Mouse (Mus musculus) lung, embryonic 16.5 days (tissue): ENCODE data around the gene Zscan29. TPM values are rescaled to one million over a fixed set of nuclear protein-coding genes. Genes with fewer than 3 reads are reported as not detected.

Experiments used
- ATAC-seq: fragments of 200-750 bp; cut with Nextera tagmentation; 2 replicates; pipeline ENCODE4 v1.8.0; 2017; ENCODE audit warnings: low read depth, mild to moderate bottlenecking, moderate library complexity
- H3K27ac ChIP-seq: fragments of 300-500 bp; sonication (generic); 2 replicates; pipeline ENCODE4 v1.5.1; 2014; ENCODE audit warnings: mild to moderate bottlenecking, control low read depth, low read length
- H3K27me3 ChIP-seq: fragments of 300-500 bp; sonication (generic); 2 replicates; pipeline ENCODE4 v1.6.1; 2014; ENCODE audit warnings: low read depth, low read length, mixed read lengths; ENCODE audit not compliant: control insufficient read depth, insufficient read depth
- H3K36me3 ChIP-seq: fragments of 300-500 bp; sonication (generic); 2 replicates; pipeline ENCODE4 v1.6.1; 2014; ENCODE audit warnings: low read length; ENCODE audit not compliant: control insufficient read depth, insufficient read depth
- H3K4me1 ChIP-seq: fragments of 300-500 bp; sonication (generic); replicated peaks from 2 replicates; pipeline ENCODE4 v1.6.1; 2014; ENCODE audit warnings: low read length, mixed read lengths; ENCODE audit not compliant: control insufficient read depth, insufficient read depth
- H3K4me2 ChIP-seq: fragments of 300-500 bp; sonication (generic); 2 replicates; pipeline ENCODE4 v1.6.1; 2014; ENCODE audit warnings: low read depth, low read length, control low read depth
- H3K4me3 ChIP-seq: fragments of 300-500 bp; sonication (generic); 2 replicates; pipeline ENCODE4 v1.5.1; 2014; ENCODE audit warnings: mild to moderate bottlenecking, low read length, control low read depth
- H3K9ac ChIP-seq: fragments of 300-500 bp; sonication (generic); 2 replicates; pipeline ENCODE4 v1.6.1; 2014; ENCODE audit warnings: low read length, control low read depth
- H3K9me3 ChIP-seq: fragments of 300-500 bp; sonication (generic); 2 replicates; pipeline ENCODE4 v1.6.1; 2016; ENCODE audit warnings: low read length; ENCODE audit not compliant: control insufficient read depth
- WGBS: fragments of 180-500 bp; shearing (Covaris S2); extraction: QIAGEN DNeasy Blood & Tissue Kit; methylation state at CpG from one replicate; pipeline ENCODE4 v1.1.7; 2014; 5-methylcytosine and 5-hydroxymethylcytosine counted together
- polyA plus RNA-seq: library from polyadenylated mRNA; unstranded; fragments of >200 nt; fragmentation: Nextera tagmentation; extraction: Ambion mirVana; gene quantifications from 2 replicates; pipeline ENCODE4 v1.2.1, GENCODE M21; 2015

The Zscan29 gene
- polyA plus RNA-seq, 1 experiment from 2014 or later = 9.8 TPM

DNA sequence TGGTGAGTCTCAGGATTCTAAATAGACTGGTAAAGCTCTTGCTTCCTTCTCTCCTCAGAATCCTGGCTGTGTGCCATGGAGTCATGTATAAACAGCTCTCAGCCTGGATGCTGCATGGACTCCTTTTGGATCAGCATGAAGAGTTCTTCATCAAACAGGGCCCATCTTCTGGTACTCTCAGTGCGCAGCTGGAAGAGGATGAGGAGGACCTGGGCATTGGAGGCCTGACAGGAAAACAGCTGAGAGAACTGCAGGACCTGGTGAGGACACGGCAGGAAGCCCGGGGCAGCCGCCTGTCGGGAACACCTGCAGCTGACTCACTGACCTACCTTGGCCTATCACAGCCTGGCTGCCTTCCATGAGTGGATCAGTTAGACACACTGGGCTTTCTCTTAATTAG, 12.5 kb upstream of the Zscan29 start:
- no peak overlapping the region for H3K27ac ChIP-seq
- WGBS = 87% methylated on average over 5 of the region's 5 CpGs
- no peak for ATAC-seq
- H3K4me2 ChIP-seq = no peak overlapping the region
- H3K4me3 ChIP-seq = no peak overlapping the region
- H3K4me1 ChIP-seq = no peaks in the 10 kb centered on the region
- no peaks in the 10 kb centered on the region for H3K9me3 ChIP-seq
- H3K9ac ChIP-seq = no peak overlapping the region
- H3K36me3 ChIP-seq = peaks cover 23% of the 10 kb centered on the region
- H3K27me3 ChIP-seq = no peaks in the 10 kb centered on the region

DNA sequence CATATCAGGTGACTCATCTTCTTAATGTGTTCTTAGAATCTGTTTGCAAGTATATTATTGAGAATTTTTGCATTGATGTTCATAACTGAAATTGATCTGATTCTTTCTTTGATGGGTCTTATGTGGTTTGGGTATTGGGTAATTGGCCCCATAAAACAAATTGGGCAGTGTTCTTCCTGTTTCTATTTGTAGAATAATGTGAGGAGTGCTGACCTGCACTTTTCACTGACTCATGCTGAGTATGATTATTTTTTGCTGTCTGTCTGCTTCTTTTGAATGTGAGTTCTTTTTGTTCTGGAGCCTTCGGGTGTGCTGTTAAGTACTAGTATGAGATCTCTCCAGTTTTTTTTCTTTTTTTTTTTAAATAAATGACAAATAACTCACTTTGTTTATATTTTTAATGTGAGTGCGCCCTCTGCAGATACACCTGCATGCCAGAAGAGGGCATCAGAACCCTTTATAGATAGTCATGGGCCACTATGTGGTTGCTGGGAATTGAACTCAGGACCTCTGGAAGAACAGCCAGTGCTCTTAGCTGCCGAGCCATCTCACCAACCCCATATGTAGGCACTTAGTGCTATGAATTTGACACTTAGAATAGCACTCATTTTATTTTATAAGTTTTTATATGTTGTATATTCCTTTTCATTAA, 8.0 kb upstream of the Zscan29 start:
- Histone ChIP-seq H3K4me1 (no peaks in the 10 kb centered on the region), H3K9me3 (no peaks in the 10 kb centered on the region), H3K9ac (no peak overlapping the region), H3K4me3 (no peak overlapping the region), H3K4me2 (no peak overlapping the region), H3K27me3 (no peaks in the 10 kb centered on the region), H3K36me3 (peaks cover 35% of the 10 kb centered on the region), H3K27ac (no peak overlapping the region)
- ATAC-seq = no peak
- WGBS = 88% methylated on average over 3 of the region's 3 CpGs

DNA sequence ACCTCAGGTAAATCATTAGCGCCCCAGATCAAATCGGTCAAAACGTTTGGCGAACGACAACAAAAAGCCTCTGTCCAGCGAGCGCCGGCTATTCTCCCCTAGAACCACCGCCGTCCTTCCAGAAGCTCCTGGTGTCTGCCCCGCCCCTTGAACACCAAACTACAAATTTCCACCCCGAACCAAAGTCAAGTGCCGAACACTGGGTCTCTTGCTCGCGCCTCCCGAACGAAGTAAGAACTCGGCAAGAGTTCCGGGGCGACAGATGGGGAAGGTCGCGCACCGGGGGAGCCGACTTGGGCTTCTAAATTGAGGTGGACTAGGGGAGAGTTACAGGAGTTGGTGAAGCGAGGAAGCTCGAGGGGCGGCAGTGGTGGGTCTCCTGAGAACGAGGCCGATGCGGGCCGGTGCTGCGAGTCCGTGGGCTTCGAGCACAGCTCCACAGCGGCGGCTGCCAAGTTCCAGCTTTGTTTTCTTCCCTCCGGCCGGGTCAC, 399 bp downstream of the Zscan29 start, which contains the start of gene Tubgcp4:
Gene Tubgcp4 (plus strand): TSS at position 174 of the 491 bp plus-strand sequence.
- Histone ChIP-seq H3K4me2 (peak within 1 kb of the TSS; percentile 66), H3K9ac (peak within 1 kb of the TSS; percentile 91), H3K27me3 (no peaks in the 10 kb centered on the region), H3K9me3 (no peaks in the 10 kb centered on the region), H3K4me1 (peaks cover 14% of the 10 kb centered on the region), H3K27ac (peak within 1 kb of the TSS; percentile 92), H3K36me3 (peaks cover 11% of the 10 kb centered on the region), H3K4me3 (peak within 1 kb of the TSS; percentile 92)
- WGBS = 0% methylated on average over 38 of the region's 38 CpGs
- peak; percentile 59 for ATAC-seq

DNA sequence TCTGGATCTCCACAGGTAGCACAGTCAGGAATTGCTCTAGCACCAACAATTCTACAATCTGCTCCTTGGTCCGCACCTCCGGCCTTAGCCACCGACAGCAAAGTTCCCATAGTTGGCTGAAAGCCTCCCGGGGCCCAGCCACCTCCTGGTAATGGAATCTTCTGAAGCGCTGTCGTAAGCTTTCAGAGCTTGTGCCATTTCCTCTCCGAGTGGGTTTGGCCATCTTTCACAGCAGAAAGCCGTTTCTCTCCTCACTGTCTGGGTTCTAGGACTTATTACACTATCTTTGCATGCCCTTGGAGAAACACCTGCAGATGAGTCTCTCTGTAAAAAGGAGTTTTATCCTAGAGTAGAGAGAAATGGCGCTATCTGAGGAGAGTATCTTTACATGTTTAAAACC, 1.0 kb downstream of the Zscan29 start:
- Histone ChIP-seq H3K4me2 (peak overlapping the region; percentile 66), H3K27ac (no peak overlapping the region), H3K36me3 (peaks cover 11% of the 10 kb centered on the region), H3K27me3 (no peaks in the 10 kb centered on the region), H3K9ac (peak overlapping the region; percentile 91), H3K9me3 (no peaks in the 10 kb centered on the region), H3K4me3 (peak overlapping the region; percentile 92), H3K4me1 (peaks cover 14% of the 10 kb centered on the region)
- no peak for ATAC-seq
- 4% methylated on average over 9 of the region's 9 CpGs for WGBS

DNA sequence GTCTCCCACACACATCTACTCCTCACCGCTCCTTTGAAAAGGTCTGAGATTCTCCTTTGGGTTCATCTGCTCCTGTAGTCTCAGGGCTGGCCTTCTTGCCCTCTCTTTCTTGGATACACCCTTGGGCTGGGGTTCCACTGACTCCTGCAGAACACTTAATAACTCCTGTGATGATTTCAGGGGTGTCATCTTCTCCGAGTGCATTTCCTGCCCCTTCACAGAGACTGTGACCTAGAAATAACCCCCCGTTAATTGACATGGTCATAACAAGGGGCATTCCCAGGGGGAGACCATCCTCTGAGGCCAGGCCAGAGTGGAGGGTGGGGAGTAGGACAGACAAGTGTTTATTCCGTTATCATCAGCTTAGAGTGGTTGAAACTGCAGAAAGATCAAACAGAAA, 1.8 kb downstream of the Zscan29 start:
- Histone ChIP-seq H3K9ac (peak overlapping the region; percentile 91), H3K4me3 (peak overlapping the region; percentile 92)

DNA sequence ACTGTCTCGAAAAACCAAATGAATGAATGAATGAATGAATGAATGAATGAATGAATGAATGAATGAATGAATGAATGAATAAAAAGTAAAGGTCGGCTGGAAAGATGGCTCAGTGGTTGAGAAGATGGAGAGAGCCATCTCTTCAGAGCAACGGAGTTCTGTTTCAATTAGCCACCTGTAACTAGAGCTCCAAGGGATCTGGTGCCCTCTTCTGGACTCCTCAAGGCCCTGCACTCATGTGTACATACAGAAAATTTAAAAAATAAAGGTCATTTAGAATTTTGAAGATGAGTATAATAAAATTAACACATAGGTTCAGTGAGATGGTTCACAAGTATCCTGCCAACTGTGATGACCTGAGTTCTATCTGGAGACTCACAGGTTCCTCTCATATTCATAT, 17.8 kb downstream of the Zscan29 start:
- Histone ChIP-seq H3K4me1 (no peaks in the 10 kb centered on the region), H3K9ac (no peak overlapping the region), H3K9me3 (no peaks in the 10 kb centered on the region), H3K27me3 (no peaks in the 10 kb centered on the region), H3K4me3 (no peak overlapping the region), H3K36me3 (peaks cover 11% of the 10 kb centered on the region; the same call in 1 of the 2 replicates), H3K4me2 (no peak overlapping the region), H3K27ac (no peak overlapping the region)
- no peak for ATAC-seq
- WGBS = 85% methylated on average over 3 of the region's 3 CpGs

More for the DNA sequence above, 1.8 kb downstream of the Zscan29 start:
- H3K27ac ChIP-seq = no peak overlapping the region
- peaks cover 14% of the 10 kb centered on the region for H3K36me3 ChIP-seq
- H3K4me1 ChIP-seq = peaks cover 14% of the 10 kb centered on the region
- ATAC-seq = no peak
- H3K27me3 ChIP-seq = no peaks in the 10 kb centered on the region
- peak overlapping the region; percentile 66 for H3K4me2 ChIP-seq
- WGBS = 34% methylated on average over 4 of the region's 4 CpGs
- H3K9me3 ChIP-seq = no peaks in the 10 kb centered on the region

DNA sequence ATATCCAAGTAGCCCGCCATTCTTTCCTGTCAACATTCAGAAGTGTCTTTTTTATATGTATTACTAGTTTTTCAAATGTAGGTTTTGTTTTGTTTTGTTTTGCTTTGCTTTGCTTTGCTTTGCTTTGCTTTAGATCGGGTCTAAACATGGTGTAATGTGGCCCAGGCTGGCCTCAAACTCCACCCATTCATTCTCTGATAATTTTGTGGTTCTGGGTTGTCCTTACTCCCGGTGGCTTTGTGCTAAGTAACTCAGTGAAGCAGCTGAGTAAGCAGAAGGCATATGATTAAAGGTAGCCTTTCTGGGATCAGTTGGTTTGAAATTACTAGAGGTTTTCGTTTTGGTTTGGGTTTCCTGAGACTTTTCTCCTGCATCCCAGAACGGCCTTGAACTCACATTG, 21.2 kb downstream of the Zscan29 start:
- ATAC-seq = no peak
- no peak overlapping the region for H3K27ac ChIP-seq
- H3K4me1 ChIP-seq = no peaks in the 10 kb centered on the region
- H3K36me3 ChIP-seq = peaks cover 12% of the 10 kb centered on the region; the same call in 1 of the 2 replicates
- H3K9me3 ChIP-seq = no peaks in the 10 kb centered on the region
- WGBS = 79% methylated on average over 5 of the region's 5 CpGs
- no peak overlapping the region for H3K4me3 ChIP-seq
- no peaks in the 10 kb centered on the region for H3K27me3 ChIP-seq
- no peak overlapping the region for H3K4me2 ChIP-seq
- H3K9ac ChIP-seq = no peak overlapping the region

DNA sequence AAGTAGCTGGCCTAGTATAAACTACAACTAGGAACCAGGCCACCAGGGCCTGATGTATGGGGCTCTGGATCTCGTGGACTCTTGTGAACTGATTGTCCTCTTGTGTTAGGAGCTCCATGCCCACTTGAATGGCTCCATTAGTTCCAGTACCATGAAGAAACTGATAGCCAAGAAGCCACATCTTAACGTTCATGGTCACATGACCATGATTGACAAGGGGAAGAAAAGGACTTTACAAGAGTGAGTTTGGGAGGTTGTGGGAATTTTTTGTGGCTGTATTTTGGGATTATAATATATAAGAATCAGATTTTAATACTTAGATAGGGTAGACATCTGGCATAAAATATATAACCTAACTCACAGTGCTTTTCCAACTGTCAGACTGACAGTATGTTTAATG, 28.5 kb downstream of the Zscan29 start:
- H3K4me3 ChIP-seq = no peak overlapping the region
- H3K9ac ChIP-seq = no peak overlapping the region
- H3K4me1 ChIP-seq = peaks cover 25% of the 10 kb centered on the region
- H3K27me3 ChIP-seq = no peaks in the 10 kb centered on the region
- peaks cover 11% of the 10 kb centered on the region; the same call in 1 of the 2 replicates for H3K36me3 ChIP-seq
- H3K9me3 ChIP-seq = 0 out of 2 replicates have a peak, but pooled peaks cover 3% of the 10 kb centered on the region
- H3K27ac ChIP-seq = no peak overlapping the region
- ATAC-seq = no peak
- 65% methylated on average over 2 of the region's 2 CpGs for WGBS
- no peak overlapping the region for H3K4me2 ChIP-seq

DNA sequence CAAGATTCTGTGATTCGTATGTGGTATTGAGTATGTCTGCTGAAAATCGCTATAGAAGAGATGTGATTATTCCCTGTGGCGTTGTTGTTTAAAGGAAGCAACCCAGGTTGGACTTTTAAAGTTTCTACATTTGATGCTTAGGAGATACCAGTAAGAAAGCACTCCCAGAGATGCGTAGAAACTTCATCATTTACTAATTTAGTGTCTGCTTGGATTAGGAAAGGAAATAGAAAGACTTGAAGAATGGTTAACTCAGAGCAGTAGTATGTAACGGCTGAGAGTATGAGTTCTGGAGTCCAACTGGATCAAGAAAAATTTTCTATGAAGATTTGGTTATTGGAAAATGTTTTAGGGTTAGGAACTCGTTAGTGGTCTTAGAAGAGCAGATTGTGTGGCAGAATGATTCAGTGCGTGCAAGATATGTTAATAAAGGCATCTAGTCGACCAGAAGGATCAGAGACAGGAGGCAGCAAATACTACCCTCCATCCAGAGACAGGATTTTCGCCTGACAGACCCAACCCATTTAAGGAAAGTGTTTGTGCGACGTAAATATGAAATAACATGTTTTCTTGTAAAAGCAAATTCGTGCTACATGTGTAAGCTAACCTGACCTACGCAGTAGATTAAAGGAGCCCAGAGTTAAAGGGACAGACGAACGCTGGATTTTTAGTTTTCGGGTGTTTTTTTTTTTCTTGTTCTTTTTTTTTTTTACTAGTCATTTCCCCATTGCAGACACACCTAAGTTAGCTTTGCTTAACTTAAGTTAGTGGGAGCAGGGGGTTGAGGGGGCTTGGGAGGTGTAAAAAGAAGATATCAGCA, 29.5 kb downstream of the Zscan29 start:
- peak overlapping the region; percentile 92 for H3K4me2 ChIP-seq
- peaks cover 26% of the 10 kb centered on the region for H3K4me1 ChIP-seq
- 67% methylated on average over 16 of the region's 16 CpGs for WGBS
- no peaks in the 10 kb centered on the region for H3K27me3 ChIP-seq
- peaks cover 11% of the 10 kb centered on the region; the same call in 1 of the 2 replicates for H3K36me3 ChIP-seq
- peak overlapping the region; percentile 94 for H3K9ac ChIP-seq
- H3K27ac ChIP-seq = peak overlapping the region; percentile 99
- H3K4me3 ChIP-seq = peak overlapping the region; percentile 81
- H3K9me3 ChIP-seq = 0 out of 2 replicates have a peak, but pooled peaks cover 3% of the 10 kb centered on the region
- ATAC-seq = no peak
